Mouse (Mus musculus) neural tube, embryonic 11.5 days (tissue): ENCODE measurements at regions not wholly inside any gene's neighbourhood (a gene's known extent, or its start where the extent isn't known, plus 50 kb on each side); places are given as distances from the start of the nearest gene placed in this dataset.

ENCODE experiments used
- ATAC-seq: fragments of 200-750 bp; cut with Nextera tagmentation; 2 replicates; pipeline ENCODE4 v1.8.0; 2017; ENCODE audit warnings: moderate number of reproducible peaks, mild to moderate bottlenecking, moderate TSS enrichment, moderate library complexity; ENCODE audit not compliant: insufficient read depth, low FRiP score, low TSS enrichment
- DNase-seq: peaks from one replicate; pipeline ENCODE4 v3.0.0-alpha.2; 2015; ENCODE audit warnings: low spot score
- H3K27ac ChIP-seq: fragments of 300-500 bp; sonication (generic); 2 replicates; pipeline ENCODE4 v1.5.1; 2014; ENCODE audit warnings: low read depth, mild to moderate bottlenecking, low read length
- H3K27me3 ChIP-seq: fragments of 300-500 bp; sonication (generic); 2 replicates; pipeline ENCODE4 v1.6.1; 2014; ENCODE audit warnings: mild to moderate bottlenecking, low read length, mixed read lengths; ENCODE audit not compliant: control insufficient read depth, insufficient read depth
- H3K36me3 ChIP-seq: fragments of 300-500 bp; sonication (generic); 2 replicates; pipeline ENCODE4 v1.6.1; 2014; ENCODE audit warnings: mild to moderate bottlenecking, low read length, moderate library complexity, mixed read lengths; ENCODE audit not compliant: control insufficient read depth, insufficient read depth
- H3K4me1 ChIP-seq: fragments of 300-500 bp; sonication (generic); 2 replicates; pipeline ENCODE4 v1.6.1; 2014; ENCODE audit warnings: low read length, mixed read lengths; ENCODE audit not compliant: control insufficient read depth, insufficient read depth
- H3K4me2 ChIP-seq: fragments of 300-500 bp; sonication (generic); 2 replicates; pipeline ENCODE4 v1.6.1; 2014; ENCODE audit warnings: low read depth, mild to moderate bottlenecking, moderate library complexity
- H3K4me3 ChIP-seq: fragments of 300-500 bp; sonication (generic); 2 replicates; pipeline ENCODE4 v1.5.1; 2014; ENCODE audit warnings: low read depth, low read length
- H3K9ac ChIP-seq: fragments of 300-500 bp; sonication (generic); 2 replicates; pipeline ENCODE4 v1.6.1; 2014; ENCODE audit warnings: mild to moderate bottlenecking, low read length
- H3K9me3 ChIP-seq: fragments of 300-500 bp; sonication (generic); 2 replicates; pipeline ENCODE4 v1.6.1; 2016; ENCODE audit warnings: low read length; ENCODE audit not compliant: control insufficient read depth
- WGBS: fragments of 180-500 bp; shearing (Covaris S2); extraction: QIAGEN DNeasy Blood & Tissue Kit; methylation state at CpG from one replicate; pipeline ENCODE4 v1.1.7; 2014; 5-methylcytosine and 5-hydroxymethylcytosine counted together

GRCm38 (mm10) chr6:78599751-78600150, 131.1 kb upstream of the Reg3g start:
- ATAC-seq (no peak), DNase-seq (no peak)
- WGBS: 88% methylated on average over 4 of the region's 4 CpGs
- no peak overlapping the region for H3K4me3 ChIP-seq
- no peaks in the 10 kb centered on the region for H3K9me3 ChIP-seq
- no peak overlapping the region for H3K9ac ChIP-seq
- H3K4me1 ChIP-seq: no peaks in the 10 kb centered on the region
- H3K27me3 ChIP-seq: no peaks in the 10 kb centered on the region
- H3K4me2 ChIP-seq: no peak overlapping the region
- no peaks in the 10 kb centered on the region for H3K36me3 ChIP-seq
- no peak overlapping the region for H3K27ac ChIP-seq

GRCm38 (mm10) chr6:78570000-78570597, 101.4 kb upstream of the Reg3g start:
- H3K4me3 ChIP-seq: no peak overlapping the region
- no peaks in the 10 kb centered on the region for H3K9me3 ChIP-seq
- H3K4me2 ChIP-seq: no peak overlapping the region
- no peak overlapping the region for H3K27ac ChIP-seq
- WGBS: 94% methylated on average over 4 of the region's 4 CpGs
- no peaks in the 10 kb centered on the region for H3K4me1 ChIP-seq
- H3K9ac ChIP-seq: no peak overlapping the region
- DNase-seq (no peak), ATAC-seq (peak; percentile 31; the same call in 1 of the 2 replicates)
- no peaks in the 10 kb centered on the region for H3K27me3 ChIP-seq
- H3K36me3 ChIP-seq: no peaks in the 10 kb centered on the region

GRCm38 (mm10) chr6:78553008-78553698, 84.5 kb upstream of the Reg3g start:
- Histone ChIP-seq H3K9me3 (no peaks in the 10 kb centered on the region), H3K4me1 (0 out of 2 replicates have a peak, but pooled peaks cover 3% of the 10 kb centered on the region), H3K36me3 (no peaks in the 10 kb centered on the region), H3K4me2 (no peak overlapping the region), H3K9ac (no peak overlapping the region), H3K27ac (no peak overlapping the region), H3K4me3 (no peak overlapping the region), H3K27me3 (no peaks in the 10 kb centered on the region)
- WGBS: 35% methylated on average over 11 of the region's 11 CpGs
- ATAC-seq (peak; percentile 51), DNase-seq (peak; percentile 10)

DNA sequence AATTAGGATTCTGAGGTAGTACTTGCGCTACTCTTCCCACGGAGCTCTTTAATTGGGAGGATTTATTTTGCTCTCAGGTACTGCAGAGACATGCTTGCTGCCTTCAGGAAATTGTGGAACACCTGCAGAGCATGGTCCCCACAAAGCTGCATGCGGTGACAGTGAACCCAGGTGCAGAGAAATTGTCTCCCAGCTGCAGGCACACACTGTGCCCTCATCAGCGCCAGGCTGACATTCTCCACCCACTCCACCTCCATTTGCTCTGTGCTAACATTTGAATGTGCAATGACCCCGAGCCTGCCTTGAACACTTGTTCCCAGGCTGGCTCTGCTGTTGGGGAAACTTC, 83.7 kb upstream of the Reg3g start:
- 0 out of 2 replicates have a peak overlapping the region, but pooled peaks have one; percentile 5 for H3K4me2 ChIP-seq
- 19% methylated on average over 5 of the region's 5 CpGs for WGBS
- H3K4me3 ChIP-seq: no peak overlapping the region
- ATAC-seq: peak; percentile 65
- no peaks in the 10 kb centered on the region for H3K36me3 ChIP-seq
- H3K9me3 ChIP-seq: no peaks in the 10 kb centered on the region
- no peak overlapping the region for H3K9ac ChIP-seq
- peak; percentile 10 for DNase-seq
- H3K27me3 ChIP-seq: no peaks in the 10 kb centered on the region
- no peak overlapping the region for H3K27ac ChIP-seq
- H3K4me1 ChIP-seq: 0 out of 2 replicates have a peak, but pooled peaks cover 3% of the 10 kb centered on the region

DNA sequence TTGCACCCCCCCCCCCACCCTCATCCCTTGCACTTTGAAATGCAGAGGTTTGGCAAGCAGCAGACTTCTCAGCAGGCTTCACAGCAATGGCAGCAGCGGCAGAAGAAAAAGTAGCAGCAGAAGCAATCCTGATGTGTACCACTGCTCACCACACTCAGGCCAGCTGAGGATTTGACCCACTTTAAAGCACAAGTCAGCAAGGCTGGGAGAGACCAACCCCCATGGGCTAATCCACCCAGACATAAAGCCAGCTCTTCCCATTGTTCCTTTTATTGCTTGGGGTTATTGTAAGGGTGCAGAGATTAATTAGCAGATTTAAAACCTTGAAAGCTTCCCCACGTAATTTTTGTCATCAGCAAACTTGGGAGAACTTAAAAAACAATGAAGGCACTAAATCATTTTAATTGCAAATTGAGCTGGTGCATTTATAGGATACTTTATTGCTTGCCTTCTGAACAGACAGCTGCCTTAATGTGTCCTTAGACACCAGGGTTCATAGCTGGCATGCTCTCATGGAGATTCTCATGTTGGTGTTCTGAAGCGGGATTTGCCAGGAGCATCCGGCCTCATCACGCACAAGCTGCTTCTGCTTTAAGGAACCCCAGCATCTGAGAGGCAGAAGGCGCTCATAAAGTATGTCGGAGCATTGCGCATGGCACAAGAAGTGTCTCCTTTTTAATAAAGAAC, 83.1 kb upstream of the Reg3g start:
- Histone ChIP-seq H3K27ac (no peak overlapping the region), H3K4me1 (0 out of 2 replicates have a peak, but pooled peaks cover 3% of the 10 kb centered on the region), H3K4me2 (0 out of 2 replicates have a peak overlapping the region, but pooled peaks have one; percentile 5), H3K27me3 (no peaks in the 10 kb centered on the region), H3K9me3 (no peaks in the 10 kb centered on the region), H3K36me3 (no peaks in the 10 kb centered on the region), H3K9ac (no peak overlapping the region), H3K4me3 (no peak overlapping the region)
- WGBS: 22% methylated on average over 8 of the region's 8 CpGs
- peak; percentile 14 for DNase-seq
- ATAC-seq: peak; percentile 71

DNA sequence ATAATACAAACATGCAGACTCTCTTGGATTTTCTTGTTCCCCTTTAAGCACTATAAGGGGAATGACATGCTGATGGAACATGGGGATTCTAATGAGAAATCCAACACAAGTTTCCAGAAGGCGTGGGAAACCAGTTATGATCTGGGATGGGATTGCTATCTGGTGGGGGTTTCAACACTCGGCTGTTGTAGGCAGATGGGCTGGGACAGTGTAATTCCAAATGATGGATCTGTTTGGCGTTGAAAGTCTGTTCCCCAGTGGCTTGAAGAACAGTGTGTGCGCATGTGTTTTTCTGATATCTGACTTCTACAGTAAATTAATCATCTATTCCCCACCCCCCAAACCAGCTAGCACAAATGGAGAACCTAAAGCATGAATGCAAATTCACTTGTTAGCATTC, 79.8 kb upstream of the Reg3g start:
- Histone ChIP-seq H3K9me3 (no peaks in the 10 kb centered on the region), H3K36me3 (no peaks in the 10 kb centered on the region), H3K4me1 (0 out of 2 replicates have a peak, but pooled peaks cover 3% of the 10 kb centered on the region), H3K27ac (no peak overlapping the region), H3K4me3 (no peak overlapping the region), H3K27me3 (no peaks in the 10 kb centered on the region), H3K9ac (no peak overlapping the region), H3K4me2 (no peak overlapping the region)
- ATAC-seq: no peak
- DNase-seq: no peak
- WGBS: 66% methylated on average over 4 of the region's 4 CpGs

DNA sequence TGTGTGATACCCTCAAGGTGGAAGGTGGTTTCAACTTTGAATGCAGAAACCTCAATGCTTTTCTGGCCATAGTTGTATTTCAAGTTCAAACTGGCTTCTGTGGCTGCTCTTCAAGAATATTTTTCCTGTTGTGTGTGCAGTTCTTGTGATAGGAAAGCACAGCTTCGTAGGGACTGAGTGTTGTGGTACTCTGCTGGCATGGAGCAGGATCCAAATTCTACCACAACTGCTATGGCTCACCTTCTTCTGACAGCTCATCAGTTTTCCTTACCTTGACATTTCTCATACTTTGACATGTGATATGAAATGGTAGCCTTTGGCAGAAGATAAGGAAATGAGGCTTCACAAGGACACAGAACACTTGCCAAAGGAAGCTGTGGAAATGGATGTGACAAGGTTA, 79.0 kb upstream of the Reg3g start:
- WGBS: 85% methylated on average over 1 of the region's 1 CpGs
- Histone ChIP-seq H3K27ac (no peak overlapping the region), H3K4me1 (0 out of 2 replicates have a peak, but pooled peaks cover 3% of the 10 kb centered on the region), H3K27me3 (no peaks in the 10 kb centered on the region), H3K4me2 (no peak overlapping the region), H3K36me3 (no peaks in the 10 kb centered on the region), H3K9ac (no peak overlapping the region), H3K9me3 (no peaks in the 10 kb centered on the region), H3K4me3 (no peak overlapping the region)
- ATAC-seq: no peak
- no peak for DNase-seq

GRCm38 (mm10) chr6:78544238-78544637, 75.6 kb upstream of the Reg3g start:
- ATAC-seq: peak; percentile 65; the same call in 1 of the 2 replicates

More at GRCm38 (mm10) chr6:78544238-78544637, 75.6 kb upstream of the Reg3g start:
- H3K4me2 ChIP-seq: no peak overlapping the region
- H3K36me3 ChIP-seq: no peaks in the 10 kb centered on the region
- no peaks in the 10 kb centered on the region for H3K27me3 ChIP-seq
- H3K9me3 ChIP-seq: no peaks in the 10 kb centered on the region
- H3K9ac ChIP-seq: no peak overlapping the region
- H3K4me1 ChIP-seq: no peaks in the 10 kb centered on the region
- WGBS: 19% methylated on average over 2 of the region's 2 CpGs
- H3K4me3 ChIP-seq: no peak overlapping the region
- peak; percentile 67 for DNase-seq
- H3K27ac ChIP-seq: no peak overlapping the region
